Mouse (Mus musculus): Measurements from ENCODE around the gene Cask.

DNA sequence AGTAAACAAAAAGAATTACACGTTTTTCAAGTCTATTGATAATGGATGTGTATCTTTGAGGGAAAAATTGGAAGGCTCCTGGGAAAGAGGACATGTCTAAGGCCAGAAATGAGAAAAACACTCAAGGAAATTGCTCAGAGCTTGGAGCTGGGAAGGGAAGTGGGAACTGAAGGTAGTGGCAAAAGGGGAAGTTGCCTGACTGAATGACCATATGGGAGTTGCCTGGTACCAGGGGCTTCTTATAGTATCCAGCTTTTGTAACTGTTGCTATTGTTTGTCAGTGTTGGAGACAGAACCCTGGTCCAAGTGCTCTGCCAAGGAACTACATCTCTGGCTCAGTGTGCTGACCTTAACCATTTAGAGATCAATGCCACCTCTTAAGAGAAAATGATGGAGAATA, 234.4 kb downstream of the Cask start:
- TF ChIP-seq CTCF (IDR thresholded peaks at IDR 0.05; ENCODE audit: extremely low read depth, insufficient read length, insufficient replicate concordance, low read depth, low read length) (no peak), POLR2A (IDR thresholded peaks at IDR 0.05; ENCODE audit: low read depth, low read length) (no peak)
